Mouse (Mus musculus): Measurements from ENCODE around the gene Tmem140. TPM values are rescaled to one million over a fixed set of nuclear protein-coding genes. Genes with fewer than 3 reads are reported as not detected.
A peak's percentile ranks its signal among the peaks of the same experiment; 100 is the strongest.

The Tmem140 gene
- total RNA-seq, 2 experiments from 2014 or later, result 12.6 to 12.9 TPM

DNA sequence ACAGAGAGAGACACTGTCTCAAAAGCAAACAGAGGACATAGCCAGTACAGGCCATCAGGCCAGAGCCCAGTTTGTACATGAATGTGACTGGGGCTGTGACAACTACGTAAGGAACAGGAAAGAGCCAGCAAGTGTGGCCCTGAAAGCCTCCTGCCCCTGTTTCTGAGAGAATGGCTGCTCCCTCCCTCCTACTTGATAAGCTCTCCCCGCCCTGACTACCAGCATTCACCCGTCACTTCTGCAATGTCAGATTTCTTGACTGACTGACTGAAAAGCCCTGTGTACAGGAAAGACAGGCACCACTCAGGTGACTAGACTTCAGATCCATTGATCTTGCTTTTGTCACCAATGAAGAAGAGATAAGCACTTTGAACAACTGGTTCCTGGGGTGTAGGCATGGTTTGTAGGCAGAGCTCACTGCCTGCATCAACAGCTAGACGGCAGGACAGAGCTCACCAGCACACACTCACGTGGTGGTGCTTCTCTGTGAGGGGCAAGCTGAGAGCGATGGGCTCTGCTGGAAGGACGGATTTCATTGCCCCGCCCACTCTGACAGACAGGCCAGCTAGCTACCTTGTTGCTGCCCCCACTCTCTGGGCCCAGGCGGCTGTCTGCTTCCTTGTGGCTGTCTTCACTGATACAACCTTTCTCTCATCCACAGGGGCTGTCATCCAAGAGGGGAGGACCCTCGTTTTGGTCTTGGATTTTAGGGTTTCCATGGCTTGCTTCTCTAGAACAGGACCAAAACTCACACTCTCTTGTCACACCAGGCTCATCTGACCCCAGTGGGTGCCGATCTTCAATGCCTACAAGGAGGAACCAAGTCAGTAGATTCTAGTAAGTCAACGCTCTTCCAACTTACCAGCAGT lies 13.3 kb downstream of the Tmem140 start:
- DNase-seq, result peak; percentile 16

GRCm38 (mm10) chr6:34876835-34877156 lies 13.8 kb downstream of the Tmem140 start:
- DNase-seq, result no peak

GRCm38 (mm10) chr6:34877509-34878321 lies 14.8 kb downstream of the Tmem140 start, which contains the start of gene Cyren:
Gene Cyren, minus strand, starts transcription at chr6:34878060.
- peak; percentile 93 for DNase-seq

DNA sequence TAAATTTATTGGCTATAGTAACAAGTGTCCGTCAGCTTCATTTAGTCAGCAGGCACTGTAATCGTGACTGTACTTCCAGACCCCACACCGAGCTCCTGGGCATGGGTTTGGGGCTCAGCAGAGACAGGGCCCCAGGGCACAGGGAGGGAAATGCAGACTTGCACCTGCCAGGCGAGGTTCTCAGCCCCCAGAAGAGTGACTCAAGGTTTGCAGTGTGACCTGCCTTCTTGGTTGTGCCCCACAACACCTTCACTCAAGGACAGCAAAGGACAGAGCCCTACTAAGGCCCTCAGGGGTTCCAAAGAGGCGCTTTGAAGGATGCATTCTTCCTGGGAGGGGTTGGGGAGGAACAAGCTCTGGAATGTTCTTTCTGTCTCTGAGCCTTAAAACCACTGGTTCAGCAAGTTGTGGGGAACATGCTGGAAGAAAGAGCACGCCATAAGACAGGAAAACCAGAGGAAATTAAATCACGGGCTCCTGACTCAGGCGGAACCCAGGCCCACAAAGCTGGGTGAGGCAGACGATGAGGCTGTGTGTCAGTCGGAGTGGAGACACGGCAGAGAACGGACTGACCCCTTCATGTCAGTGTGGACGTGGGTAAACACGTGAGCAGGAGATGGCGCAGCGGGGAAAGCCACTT lies 16.3 kb downstream of the Tmem140 start:
- DNase-seq, result no peak

DNA sequence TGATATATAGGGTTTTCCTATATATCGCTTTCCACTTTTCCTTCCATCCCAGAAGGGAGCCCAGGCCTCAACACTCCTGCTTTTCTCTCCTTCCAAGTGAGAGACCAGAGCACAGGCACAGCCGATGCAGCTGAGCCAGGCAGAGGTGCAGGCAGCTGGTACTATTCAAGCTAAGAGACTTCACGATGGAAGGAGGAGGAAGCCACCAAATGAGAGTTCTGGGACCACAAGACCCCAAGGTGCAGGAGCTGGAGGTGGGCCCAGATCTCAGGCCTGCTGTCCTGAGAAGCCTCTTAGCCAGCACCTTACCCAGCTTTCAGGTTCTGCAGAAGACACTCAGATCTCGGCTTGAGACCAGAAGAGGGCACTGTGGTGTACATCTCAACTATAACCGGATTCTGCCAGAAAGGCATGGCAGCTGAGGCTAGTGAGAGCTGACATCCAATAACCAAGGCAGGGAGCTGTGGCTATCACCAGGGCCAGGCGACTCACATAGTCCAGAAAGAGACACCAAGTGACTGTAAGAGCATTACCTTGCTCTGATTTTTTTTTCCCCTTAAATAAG lies 17.0 kb downstream of the Tmem140 start:
- DNase-seq, result no peak

- DNase-seq, result no peak
These were observed 21.8 kb downstream of the Tmem140 start for GRCm38 (mm10) chr6:34884724-34885123.

- DNase-seq, result no peak
These were observed 24.3 kb downstream of the Tmem140 start for GRCm38 (mm10) chr6:34887131-34887850.

DNA sequence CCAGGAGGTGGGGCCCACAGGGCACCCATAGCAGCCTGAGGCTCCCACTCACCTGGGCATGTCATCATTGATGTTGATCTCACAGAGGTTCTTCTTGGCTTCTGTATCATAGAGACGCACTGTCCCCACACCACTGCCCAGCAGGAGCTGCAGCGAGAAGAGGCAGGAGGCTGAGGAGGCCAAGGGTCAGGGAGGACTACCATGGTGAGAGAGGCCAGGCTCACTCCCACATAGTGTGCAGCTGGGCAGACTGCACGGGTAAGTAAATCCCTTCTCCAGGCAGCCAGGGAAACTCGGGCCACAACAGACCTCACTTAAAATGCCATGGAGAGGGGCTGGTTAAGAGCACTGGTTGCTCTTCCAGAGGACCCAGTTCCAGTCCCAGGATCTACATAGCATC lies 26.2 kb downstream of the Tmem140 start:
- DNase-seq, result no peak

- no peak for DNase-seq
These were observed 32.6 kb downstream of the Tmem140 start for GRCm38 (mm10) chr6:34895569-34895968.

DNA sequence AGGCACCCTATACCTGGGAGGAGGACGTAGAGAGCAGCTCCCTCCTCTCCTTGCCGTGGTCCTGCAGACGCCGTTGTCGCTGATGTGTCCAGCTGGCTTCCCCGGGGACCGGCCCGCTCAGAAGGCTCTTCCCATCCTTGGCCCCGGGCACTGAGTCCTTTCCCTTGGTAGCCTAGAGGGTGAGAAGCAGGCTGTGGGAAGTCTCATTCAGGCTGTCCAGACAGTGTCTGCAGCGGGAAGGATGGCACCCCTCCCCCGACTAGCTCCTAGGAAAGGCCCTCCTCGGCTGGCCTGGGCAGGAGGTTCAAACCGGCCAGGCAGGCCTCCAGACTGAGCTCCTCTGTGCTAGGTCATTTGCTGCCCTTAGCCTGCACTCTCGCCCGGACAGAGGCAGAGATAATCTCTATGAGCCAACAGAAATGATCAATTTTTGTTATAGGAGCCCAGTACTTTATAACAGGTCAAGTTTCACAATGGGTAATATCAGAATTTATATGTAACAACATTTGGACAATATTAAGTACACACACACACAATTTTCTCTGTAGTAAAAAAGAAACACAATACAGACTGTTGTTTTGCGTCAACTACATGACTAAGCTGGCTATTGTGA lies 33.3 kb downstream of the Tmem140 start:
- no peak for DNase-seq

DNA sequence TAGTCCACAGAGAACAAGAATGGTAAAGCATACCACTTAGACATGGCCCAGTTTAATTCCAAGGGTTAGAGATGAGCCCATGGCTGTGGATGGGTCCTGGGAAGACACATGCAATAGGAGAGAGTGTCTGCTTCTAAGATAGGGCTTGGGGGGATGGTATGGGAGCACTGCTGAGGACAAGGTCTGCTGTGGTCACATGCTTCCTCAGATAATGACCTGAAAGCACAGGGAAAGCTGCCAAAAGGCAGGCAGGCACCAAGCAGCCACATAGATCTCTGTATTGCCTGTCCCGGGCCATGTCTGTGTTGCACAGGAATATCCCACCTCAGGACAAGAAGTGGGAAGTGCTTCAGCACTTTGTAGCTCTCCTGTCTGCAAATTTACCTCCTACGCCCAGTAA lies 36.2 kb downstream of the Tmem140 start:
- DNase-seq, result no peak

GRCm38 (mm10) chr6:34900990-34901389 lies 38.0 kb downstream of the Tmem140 start:
- no peak for DNase-seq

GRCm38 (mm10) chr6:34901911-34902444 lies 39.0 kb downstream of the Tmem140 start:
- no peak for DNase-seq

- DNase-seq, result no peak
These were observed 39.6 kb downstream of the Tmem140 start for GRCm38 (mm10) chr6:34902578-34902977.

- DNase-seq, result no peak
These were observed 40.5 kb downstream of the Tmem140 start for GRCm38 (mm10) chr6:34903441-34903840.

- no peak for DNase-seq
These were observed 40.9 kb downstream of the Tmem140 start for GRCm38 (mm10) chr6:34903851-34904250.

DNA sequence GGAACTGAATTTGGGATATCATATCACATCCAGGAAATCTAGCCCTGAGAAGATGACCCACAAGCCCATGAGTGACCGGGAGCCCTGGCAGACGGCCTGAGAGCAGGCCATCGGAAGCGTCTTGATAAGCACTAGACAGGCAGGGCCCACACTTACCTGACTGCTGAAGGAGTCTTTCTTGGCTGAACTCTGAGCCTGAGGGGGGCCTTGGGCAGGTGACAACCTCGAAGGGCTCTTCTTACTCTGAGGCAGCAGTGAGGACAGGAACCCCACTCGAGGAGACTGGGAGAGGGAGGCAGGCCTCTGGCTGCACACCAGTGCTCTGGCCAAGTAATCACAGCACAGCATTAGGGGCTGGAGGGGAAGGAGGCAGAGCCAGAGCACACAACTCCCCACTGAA lies 41.4 kb downstream of the Tmem140 start:
- no peak for DNase-seq

- DNase-seq, result no peak
These were observed 43.2 kb downstream of the Tmem140 start for GRCm38 (mm10) chr6:34906125-34906524.

DNA sequence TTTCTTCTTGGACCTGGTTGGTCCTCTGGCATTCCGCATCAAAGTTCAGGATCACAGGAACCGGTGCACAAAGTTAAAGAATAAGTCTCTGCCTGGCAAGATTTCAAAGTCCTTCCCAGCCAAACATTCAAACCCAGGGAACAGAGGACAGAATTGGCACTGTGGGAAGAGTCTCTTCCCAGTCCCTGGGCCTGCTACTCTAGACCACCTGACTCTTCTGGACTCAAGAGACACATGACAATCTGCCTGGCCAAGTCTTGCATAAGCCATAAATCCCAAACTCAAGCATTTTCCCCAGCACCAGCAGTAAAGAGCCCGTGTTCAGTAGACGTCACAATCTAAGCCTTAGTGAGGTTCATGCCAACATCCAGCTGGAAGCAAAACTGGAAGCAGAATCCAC lies 43.7 kb downstream of the Tmem140 start:
- DNase-seq, result no peak

- no peak for DNase-seq
These were observed 44.2 kb downstream of the Tmem140 start for GRCm38 (mm10) chr6:34907121-34907614.

GRCm38 (mm10) chr6:34907696-34908260 lies 44.8 kb downstream of the Tmem140 start:
- DNase-seq, result no peak

Data from gastrocnemius, postnatal 10 days (tissue).